Mouse (Mus musculus) layer of hippocampus, postnatal 10 days (tissue): Measurements from ENCODE around the gene Yjefn3. TPM values are rescaled to one million over a fixed set of nuclear protein-coding genes. Genes with fewer than 3 reads are reported as not detected.
"Not testable (repeated sequence)": the region's sequence is repeated elsewhere in the genome, so short reads cannot be mapped to it uniquely, and the experiment has no call there.

ENCODE experiments used
- DNase-seq, 2 experiments: peaks; one replicate each; pipeline ENCODE4 v3.0.0; 2021; ENCODE audit warnings: low spot score in 2 of 2
- long read RNA-seq: library from polyadenylated mRNA; stranded (forward); transcript quantifications from one replicate; pipeline ENCODE4 v2.0.0, GENCODE M21; 2023
- total RNA-seq, 2 experiments: library from RNA; stranded (reverse); gene quantifications; 2 replicates each; pipeline ENCODE4 v1.2.3; 2021

Yjefn3 gene
- 10 to 100 TPM; 11.8 to 14.1 TPM for total RNA-seq
- long read RNA-seq, partial matches to known transcripts, result 1 of 26 reads
- long read RNA-seq, other reads (novel, unspliced or antisense), result 23 of 26 reads

DNA sequence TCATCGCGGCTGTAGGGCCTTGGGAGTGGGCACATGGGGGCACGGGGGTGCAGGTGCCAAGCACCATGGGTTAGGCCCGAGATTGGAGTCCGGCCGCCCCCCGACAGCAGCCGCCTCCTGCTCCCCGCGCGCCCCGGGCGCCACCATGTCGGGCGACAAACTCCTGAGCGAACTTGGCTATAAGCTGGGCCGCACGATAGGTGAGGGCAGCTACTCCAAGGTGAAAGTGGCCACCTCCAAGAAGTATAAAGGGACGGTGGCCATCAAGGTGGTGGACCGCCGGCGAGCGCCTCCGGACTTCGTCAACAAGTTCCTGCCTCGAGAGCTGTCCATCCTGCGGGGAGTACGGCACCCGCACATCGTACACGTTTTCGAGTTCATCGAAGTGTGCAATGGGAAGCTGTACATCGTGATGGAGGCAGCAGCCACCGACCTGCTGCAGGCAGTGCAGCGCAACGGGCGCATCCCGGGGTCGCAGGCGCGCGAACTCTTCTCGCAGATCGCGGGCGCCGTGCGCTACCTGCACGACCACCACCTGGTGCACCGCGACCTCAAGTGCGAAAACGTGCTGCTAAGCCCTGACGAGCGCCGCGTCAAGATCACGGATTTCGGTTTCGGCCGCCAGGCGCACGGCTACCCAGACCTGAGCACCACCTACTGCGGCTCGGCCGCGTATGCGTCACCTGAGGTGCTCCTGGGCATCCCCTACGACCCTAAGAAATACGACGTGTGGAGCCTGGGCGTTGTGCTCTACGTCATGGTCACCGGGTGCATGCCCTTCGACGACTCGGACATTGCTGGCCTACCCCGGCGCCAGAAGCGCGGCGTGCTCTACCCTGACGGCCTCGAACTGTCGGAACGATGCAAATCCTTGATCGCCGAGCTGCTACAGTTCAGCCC, at the start of gene Yjefn3, which contains the start of the genes Tssk6 and Ndufa13:
Gene Yjefn3 (minus strand): TSS at position 550 of the 900 bp plus-strand sequence.
Gene Tssk6 (plus strand): TSS at position 22 of the 900 bp plus-strand sequence.
Gene Ndufa13 (minus strand): TSS at position 396 of the 900 bp plus-strand sequence.
- DNase-seq, result peak; percentile 50 to 54

DNA sequence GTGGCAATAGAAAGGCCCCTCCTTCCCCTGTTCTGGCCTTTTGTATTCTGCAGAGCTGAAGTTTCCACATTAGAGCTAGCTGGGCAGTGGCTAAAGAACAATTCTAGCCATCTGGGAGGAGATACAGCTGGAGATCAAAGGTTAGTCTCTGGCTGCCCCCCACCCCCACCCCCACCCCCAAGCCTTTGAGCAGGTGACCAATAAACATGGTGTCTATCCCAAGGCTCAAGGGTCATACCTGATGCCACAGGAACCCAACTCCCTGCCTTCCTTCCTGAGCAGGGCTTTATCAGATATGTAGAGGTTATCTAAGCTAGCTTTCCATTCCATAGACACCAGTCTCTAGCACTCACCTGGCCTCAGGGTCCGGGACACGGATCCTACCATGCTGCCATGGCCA, 47.8 kb upstream of the Yjefn3 start:
- no peak for DNase-seq

DNA sequence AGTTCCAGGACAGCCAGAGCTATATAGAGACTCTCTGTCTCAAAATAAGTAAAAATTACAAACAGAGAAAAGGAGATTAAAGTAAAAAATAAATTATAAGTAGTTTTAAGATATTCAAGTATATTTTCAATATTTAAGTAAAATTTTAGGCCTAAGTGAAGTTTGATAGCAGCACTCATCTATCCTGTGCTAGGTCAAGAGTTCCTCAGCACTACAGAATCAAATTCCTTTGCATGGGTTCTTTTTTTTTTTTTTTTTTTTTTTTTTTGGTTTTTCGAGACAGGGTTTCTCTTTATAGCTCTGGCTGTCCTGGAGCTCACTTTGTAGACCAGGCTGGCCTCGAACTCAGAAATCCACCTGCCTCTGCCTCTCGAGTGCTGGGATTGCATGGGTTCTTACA, 40.0 kb upstream of the Yjefn3 start:
- DNase-seq, result not testable (repeated sequence)

DNA sequence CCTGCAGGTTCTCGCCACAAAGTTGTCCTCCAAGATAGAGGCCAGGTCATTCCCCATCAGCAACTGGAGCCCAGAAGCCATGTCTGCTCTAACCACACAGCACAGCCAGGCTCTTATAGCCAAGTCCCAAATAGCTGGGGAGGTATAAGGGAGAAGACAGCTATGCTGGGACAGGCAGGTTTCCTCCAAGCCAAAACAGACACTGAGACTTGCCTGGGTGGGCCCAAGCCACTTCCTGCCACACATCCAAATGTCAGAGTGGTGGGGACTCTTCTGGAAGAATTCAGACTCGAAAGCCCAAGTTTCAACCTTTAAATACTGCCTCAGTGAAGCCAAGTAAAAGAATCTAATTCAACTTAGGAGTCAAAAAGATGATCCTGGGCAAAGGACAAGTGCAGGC, 37.9 kb upstream of the Yjefn3 start:
- no peak for DNase-seq

DNA sequence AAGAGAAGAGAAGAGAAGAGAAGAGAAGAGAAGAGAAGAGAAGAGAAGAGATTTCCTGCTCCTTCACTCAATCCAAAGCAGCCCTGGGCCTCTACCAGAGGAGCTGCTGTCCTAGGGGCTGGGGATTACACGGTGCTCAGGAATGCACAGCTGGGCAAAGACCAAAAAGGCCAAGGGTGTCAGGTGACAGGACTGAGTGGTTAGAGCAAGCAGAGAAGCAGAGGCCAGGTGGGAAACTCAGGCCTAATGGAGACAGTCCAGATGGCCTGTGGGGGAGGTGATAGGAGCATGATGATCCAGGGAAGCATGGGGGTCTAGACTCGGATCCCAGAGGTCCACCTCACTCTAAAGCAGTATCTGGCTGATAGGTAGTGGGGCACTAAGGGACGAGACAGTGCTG, 37.1 kb upstream of the Yjefn3 start:
- no peak for DNase-seq

DNA sequence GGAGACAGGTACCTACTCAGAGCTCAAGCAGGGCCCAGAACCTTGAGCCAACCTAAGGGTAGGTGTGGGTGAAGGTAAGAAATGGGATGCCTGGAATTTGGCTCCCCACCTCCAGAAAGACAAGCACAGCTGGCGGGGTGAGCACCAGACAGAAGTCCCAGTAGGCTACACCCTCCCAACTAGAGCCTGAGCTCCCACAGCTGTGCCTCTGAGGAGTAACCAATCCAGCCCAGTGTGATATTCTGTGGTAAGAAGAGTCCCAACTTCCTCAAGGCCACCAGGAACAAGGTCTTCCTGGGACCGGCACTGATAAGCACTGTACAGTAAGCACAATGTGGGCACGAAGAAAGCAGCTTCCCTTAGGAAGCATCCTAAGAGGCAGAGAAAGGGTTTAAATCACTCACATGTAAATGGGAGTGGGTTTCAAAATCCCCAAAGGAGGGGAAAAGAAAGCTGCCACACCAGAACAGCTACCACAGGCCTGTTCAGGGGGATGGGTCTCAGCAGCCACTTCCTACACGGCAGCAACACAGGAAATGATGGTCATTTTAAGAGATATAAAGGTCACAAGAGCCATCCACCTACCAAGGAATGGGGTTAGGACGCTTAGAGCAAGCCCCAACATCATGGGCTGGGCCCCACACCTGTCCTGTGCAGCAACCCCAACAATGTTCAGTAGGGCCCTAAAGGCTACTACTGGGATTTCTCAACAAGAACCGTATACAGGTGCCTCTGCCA, 35.9 kb upstream of the Yjefn3 start:
- DNase-seq, result no peak

DNA sequence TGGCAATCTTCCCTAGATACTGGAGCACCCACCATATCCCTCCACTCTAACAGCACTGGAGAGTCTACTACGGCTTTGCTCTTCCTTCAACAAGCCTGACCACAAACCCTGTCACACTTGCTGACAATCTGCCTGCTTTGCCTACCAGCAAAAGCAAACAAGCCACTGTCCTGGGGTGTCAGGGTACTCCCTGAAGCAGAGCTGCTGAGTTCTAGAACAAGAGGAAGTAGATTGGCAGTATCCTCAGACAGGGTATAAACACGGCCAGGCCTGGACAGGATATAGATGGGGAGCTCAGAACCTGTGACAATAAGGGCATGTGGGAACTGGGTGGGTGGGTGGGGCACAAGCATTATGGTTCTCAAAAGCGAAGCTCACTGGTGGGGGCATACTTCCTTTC, 35.0 kb upstream of the Yjefn3 start:
- DNase-seq, result no peak

DNA sequence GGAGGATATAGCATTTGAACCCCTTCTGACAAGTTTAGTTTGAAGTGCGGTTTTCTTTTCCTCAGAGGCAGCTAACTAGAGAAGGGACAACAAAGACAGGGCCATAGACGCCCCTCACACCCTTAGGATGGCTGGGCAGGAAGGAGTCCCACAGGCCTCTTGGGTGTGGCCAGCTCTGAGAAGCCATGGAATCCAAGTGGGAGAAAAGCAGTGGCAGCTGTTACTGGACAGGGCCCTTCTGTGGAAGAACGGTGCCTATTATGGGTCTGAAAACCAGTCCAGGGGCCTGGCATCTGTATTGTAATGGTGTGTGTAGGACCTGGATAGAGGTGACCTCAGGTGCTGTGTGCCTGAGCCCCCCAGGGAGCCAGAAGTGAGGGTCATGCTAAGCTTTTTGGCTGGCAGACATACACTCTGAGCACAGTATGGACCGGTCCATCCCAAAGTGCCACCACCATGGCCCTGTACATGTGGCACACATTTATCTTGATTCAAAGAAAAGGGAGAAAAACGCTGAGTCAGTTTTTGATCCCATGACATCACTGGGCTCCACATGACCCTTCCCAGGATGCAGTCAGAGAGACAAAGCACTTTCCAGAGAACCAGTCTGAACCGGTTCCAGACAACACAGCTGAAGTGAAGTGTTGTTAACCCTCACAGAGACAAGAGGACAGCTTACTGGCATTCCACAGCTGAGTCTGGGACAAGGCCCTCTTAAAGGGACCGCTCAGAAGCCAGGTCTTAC, 33.7 kb upstream of the Yjefn3 start:
- DNase-seq, result no peak

DNA sequence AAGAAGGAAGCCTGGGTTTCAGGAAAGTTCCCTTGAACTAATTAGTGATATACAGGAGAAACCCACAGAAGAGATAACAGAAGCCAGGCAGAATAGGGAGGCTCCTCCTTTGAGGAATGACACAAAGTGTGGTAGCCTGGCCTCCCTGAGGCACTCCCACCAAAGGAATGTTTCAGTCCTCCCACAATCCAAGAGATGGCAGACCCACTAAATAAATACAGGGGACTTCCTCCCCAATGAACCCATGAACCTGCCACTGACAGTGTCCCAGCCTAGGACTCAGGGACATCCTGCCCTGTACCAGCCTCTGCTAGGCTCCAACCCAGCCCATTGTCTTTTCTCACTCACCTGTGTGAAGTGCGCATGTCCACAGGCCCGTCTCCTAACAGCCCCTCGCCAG, 32.9 kb upstream of the Yjefn3 start:
- DNase-seq, result no peak

DNA sequence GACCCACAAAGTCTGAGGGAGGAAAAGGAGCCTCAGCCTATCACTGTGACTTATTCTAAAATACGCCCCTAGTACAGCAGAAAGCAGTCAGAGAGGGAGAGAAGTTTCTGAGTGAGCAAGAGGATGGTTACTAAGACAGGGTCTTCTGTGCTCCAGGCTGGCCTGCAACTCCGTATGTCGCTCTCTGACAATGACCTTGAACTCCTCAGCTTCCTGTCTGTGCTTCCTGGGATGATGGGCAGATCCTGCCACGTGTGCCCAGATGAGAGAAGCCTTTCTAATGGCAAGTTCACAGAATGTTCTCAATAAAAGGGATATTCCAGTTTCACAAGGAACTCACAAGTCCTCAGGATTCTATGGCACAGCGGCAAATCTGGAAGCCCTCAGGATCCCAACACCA, 32.1 kb upstream of the Yjefn3 start:
- no peak for DNase-seq

DNA sequence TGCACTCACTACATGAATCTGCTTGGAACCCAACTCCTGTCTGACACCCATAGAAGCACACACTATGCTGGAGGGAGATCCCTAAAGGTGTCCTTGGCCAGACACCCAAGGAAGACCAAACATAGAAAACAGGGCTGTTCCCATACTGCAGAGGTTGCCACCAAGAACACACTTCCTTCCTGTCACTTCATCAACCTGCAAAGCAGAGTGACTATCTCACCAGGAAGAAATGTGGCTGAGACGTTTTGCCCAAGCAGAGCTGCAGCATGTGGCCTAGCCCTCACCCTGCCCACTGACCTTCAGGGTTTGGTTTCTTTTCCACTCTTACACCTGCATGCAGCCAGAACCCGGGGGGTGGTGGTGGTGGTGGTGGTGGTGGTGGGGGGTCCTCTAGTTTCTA, 31.3 kb upstream of the Yjefn3 start:
- no peak for DNase-seq

DNA sequence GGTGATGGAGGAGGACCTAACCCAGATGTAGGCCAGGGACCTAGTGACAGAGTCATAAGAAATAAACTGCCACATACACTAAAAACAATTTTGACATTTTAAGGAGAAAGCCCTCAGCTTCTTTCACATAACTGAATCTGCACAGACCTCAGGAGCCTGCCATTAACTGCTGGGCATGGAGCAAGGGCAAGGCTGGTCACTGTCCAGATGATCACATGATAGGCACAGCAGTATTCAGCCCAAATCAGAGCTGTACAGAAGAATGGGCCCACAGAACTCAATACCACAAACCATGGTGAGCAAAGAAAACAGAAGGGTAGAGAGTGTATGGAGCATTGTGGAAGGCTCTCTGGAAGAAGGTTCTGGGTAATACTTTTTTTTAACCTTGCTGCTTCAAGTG, 24.4 kb upstream of the Yjefn3 start:
- no peak for DNase-seq

DNA sequence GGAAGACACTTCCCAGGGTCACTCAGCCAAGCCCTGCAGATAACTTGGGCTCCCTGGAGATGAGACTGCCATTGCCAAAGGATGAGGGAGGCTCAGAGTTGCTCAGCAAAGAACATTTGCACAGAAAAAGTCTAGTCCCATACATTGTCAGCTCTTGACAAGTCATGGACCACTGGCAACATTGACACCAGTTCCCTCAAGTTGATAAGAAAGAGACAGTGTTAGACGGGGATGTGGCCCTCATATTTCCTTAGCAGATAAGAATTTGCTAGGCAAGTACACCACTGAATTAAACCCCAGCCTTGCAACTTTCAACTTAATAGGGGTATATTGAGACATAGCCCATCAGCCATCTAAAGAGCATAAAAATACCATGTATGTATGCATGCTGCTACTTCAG, 21.5 kb upstream of the Yjefn3 start:
- no peak for DNase-seq

DNA sequence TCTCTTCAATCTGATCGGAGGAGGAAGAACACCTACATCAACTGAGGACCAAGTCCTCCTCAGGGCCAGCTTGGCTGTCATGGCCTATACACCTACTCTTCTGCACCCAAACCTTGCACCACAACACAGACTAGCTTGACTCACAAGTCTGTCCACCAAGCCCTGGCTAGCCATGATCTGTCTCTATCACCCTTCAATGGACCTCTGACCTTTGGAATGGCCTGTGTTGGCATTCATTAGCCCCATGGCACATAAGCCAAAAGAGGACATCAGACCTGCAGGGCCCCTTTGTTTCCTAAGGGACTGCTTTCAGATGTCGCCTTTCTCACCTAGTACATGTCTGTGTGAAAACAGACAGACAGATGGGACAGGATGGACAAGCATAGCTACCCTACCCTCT, 18.6 kb upstream of the Yjefn3 start:
- DNase-seq, result no peak

DNA sequence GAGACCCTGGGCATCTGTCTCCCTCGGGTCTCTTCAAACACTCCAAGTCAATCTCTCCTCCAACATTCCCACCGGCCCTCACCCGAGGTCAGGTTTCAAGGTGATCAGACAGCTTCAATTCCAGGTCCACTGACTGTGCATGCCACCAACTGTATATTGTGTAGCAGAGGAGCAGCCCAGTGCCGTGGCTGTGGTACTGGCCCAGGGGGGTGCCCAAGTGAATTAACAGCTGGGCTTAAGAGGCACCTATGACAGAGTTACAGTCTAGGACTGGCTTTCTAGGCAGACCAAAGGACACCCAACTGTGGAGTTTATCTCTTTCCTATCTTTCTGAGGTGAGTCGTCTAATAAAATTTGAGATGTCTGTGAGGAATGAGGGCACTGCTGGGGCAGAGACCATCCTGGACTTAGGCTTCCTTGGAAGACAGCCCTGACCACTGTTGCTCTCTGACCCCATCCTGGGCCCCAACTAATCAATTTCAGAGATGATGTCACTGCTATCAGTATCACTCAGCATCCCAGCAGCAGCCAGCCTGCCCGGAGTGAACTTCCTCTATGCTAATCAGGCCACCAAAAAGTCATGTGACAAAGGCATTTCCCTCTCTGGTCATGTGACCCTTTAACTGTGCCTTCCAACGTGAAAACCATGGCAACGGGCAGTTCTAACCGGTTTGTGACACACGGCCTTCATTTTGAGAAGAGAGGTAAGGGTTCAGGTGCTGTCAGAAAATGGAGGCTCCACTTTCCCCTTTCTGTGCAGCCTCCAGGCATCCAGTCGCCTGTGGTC, 17.6 kb upstream of the Yjefn3 start:
- peak; percentile 41 to 44 for DNase-seq

DNA sequence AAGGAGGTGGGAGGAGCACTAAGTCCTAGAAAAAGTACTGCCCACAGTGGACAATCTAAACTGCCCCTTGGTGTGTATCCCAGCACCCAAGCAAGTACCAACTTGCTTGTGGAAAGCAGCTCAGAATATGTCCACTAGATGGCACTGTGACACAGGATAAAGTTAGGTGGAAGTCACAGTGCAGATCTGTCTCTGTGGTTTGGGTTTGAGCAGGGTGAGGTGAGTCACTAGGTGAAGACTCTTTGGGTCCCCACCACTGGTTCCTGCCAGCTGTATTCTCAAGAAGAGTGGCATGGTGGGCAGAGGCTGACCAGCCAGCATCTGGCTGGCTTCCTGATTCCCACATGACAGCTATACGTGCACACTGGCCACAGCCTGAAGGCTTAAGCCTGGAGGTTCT, 16.5 kb upstream of the Yjefn3 start:
- DNase-seq, result peak; percentile 82 to 86

DNA sequence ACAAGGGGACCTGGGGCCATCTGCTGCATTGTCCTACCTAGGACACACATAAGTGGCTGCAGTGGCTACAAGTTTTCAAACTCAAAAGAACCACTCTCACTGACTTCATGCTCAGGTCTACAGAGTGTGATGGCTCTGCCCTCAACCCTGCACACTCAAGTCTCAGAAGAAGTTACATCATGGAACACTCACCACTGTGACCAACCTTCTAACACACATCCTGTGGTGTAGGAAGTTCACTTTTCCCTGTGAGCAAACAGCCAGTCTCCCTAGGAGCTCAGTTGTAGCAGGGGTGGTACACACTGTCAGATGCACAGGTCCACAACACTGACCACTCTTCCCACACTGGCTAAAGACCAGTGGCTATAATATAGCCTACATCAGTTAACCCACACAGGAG, 16.0 kb upstream of the Yjefn3 start:
- no peak for DNase-seq

DNA sequence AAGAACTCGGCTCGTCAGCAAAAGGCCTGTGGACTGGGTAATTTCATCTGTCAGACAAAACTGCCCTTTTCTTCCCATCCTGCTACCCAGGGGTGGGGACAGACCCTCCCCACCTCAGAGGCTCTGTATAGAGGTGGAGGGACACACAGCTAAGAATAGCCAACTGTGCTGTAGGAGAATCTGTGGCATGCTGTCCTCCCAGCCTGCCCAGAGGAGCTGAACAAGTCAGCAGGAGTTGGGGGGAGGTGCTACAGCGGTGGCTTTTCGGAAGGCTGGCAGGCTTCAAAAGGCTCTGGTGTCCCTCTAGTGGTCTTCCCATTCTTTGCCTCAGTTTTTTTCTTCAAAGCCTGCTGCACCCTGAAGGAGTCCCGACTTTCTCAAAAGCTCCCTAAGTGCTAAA, 13.2 kb upstream of the Yjefn3 start:
- no peak for DNase-seq

DNA sequence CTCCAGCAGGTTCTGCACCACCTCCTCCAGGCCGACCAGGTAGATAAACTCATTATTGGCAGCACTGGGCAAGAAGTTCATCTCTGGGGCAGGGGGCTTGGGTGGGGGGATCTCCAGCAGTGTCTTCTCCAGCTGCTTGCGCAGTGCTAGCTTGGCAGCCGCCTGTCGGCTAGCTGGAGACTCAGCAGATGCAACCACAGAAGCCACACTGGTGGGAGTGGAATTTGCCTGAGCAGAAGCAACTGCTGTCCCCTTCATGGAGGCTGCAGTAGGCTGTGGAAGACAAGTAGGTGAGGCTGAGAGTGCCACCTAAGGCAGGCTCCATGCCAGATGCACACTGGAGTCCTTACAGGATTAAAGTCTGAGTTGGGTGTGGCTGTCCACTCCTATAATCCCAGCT, 12.0 kb upstream of the Yjefn3 start:
- no peak for DNase-seq

DNA sequence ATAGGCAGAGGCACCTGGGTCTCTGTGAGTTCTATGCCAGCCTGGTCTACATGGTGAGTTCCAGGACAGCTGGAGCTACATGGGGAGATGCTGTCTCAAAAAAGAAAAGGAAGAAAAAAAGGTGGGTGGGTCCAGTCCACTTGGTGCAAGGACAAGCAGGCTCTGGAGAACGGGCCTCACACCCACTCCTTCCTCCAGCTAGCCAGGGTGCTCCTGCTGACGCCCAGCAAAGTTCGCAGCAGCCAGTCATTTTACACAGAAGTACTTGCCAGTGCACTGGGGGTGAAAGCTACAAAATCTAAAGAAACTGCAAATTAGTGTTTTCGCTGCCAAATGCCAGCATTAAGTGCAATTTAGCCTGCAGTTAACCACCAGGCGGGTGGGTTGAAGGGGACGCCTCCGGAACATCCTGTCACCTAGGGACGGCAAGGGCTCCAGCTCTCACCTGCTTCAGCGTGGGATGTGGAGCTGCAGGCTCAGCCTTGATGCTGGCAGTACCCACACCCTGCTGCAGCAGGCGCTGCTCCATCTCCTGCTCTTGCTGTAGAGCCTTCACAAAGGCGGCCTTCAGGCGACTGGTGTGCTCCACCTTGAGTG, 10.1 kb upstream of the Yjefn3 start:
- DNase-seq, result no peak
